Mouse (Mus musculus): ENCODE measurements around the gene Ndc1. TPM values are rescaled to one million over a fixed set of nuclear protein-coding genes. Genes with fewer than 3 reads are reported as not detected.
A peak's percentile ranks its signal among the peaks of the same experiment; 100 is the strongest.

Ndc1 gene
- polyA plus RNA-seq, 1 experiment, result 13.2 TPM

- WGBS, result 1% methylated on average over 111 of the region's 112 CpGs
- Histone ChIP-seq H3K27ac (ENCODE audit: insufficient read depth, low read length) (no peak within 1 kb of the TSS), H3K27me3 (ENCODE audit: control insufficient read depth, insufficient read depth, low read length) (peaks cover 9% of the 10 kb centered on the region; the same call in 1 of the 2 replicates), H3K4me1 (ENCODE audit: control insufficient read depth, insufficient read depth, low read length) (no peaks in the 10 kb centered on the region), H3K4me3 (replicated peaks; ENCODE audit: insufficient read depth, low read depth, low read length) (peak within 1 kb of the TSS; percentile 48)
- peak; percentile 15 to 26 for DNase-seq
- TF ChIP-seq POLR2A (IDR thresholded peaks at IDR 0.05; ENCODE audit: borderline replicate concordance, insufficient read depth, low read length) (no peak), CTCF (IDR thresholded peaks at IDR 0.05; ENCODE audit: borderline replicate concordance, insufficient read depth, low read depth, low read length) (no peak)
Measured at GRCm38 (mm10) chr4:107434356-107435237, 67.0 kb downstream of the Ndc1 start, which contains the start of gene Glis1. Gene Glis1 (plus strand): TSS chr4:107434591.

DNA sequence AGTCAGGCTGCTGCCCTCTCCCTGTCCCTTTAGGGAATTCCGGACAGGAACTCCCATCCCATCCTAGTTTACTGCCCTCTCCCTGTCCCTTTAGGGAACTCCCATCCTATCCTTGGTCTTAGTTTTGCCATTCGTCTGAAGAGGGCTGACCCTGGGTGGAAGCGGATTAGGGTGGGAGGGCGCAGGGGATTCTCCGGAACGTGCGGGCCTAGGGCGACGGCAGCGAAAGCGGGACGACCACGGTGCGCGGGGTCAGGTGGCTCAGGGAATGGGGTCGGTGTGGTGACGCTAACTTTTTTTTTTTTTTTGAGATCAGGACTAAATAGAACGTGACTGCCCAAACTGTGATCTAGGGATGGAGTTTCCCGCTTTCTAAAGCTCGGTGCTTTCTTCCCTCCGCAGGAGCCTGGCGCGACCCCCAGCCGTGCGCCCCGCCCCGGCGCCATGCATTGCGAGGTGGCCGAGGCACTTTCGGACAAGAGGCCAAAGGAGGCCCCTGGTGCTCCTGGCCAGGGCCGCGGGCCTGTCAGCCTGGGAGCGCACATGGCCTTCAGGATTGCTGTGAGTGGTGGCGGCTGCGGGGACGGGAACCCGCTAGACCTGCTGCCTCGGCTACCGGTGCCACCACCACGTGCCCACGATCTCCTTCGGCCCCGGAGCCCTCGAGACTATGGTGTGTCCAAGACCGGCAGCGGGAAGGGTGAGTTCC lies 67.8 kb downstream of the Ndc1 start:
- H3K27me3 ChIP-seq (ENCODE audit: control insufficient read depth, insufficient read depth, low read length), result peaks cover 9% of the 10 kb centered on the region; the same call in 1 of the 2 replicates
- WGBS, result 5% methylated on average over 47 of the region's 47 CpGs
- DNase-seq, result no peak
- no peaks in the 10 kb centered on the region for H3K4me1 ChIP-seq (ENCODE audit: control insufficient read depth, insufficient read depth, low read length)
- no peak overlapping the region for H3K27ac ChIP-seq (ENCODE audit: insufficient read depth, low read length)
- no peak for TF ChIP-seq POLR2A (IDR thresholded peaks at IDR 0.05; ENCODE audit: borderline replicate concordance, insufficient read depth, low read length)
- no peak for TF ChIP-seq CTCF (IDR thresholded peaks at IDR 0.05; ENCODE audit: borderline replicate concordance, insufficient read depth, low read depth, low read length)
- peak overlapping the region; percentile 48 for H3K4me3 ChIP-seq (replicated peaks; ENCODE audit: insufficient read depth, low read depth, low read length)

DNA sequence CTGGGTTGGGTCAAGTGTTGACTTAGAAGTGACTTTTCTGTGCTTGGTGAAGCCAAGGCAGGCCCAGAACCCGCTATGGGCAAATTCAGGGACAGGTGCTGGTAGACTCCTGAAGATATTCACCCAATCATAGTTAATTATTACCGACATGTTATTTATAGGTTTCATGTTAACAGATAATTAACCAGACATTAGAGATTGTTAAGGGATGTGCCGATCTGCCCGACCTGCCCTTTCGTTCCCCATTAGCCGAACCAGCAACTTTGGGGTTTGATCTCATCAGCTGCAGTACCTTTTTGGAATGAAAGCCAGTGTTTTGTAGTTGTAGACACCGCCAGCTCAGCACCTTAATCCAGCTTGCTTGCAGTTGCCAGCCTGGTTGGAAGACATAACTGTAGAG lies 68.9 kb downstream of the Ndc1 start:
- TF ChIP-seq POLR2A (IDR thresholded peaks at IDR 0.05; ENCODE audit: borderline replicate concordance, insufficient read depth, low read length) (no peak), CTCF (IDR thresholded peaks at IDR 0.05; ENCODE audit: borderline replicate concordance, insufficient read depth, low read depth, low read length) (no peak)
- Histone ChIP-seq H3K4me1 (ENCODE audit: control insufficient read depth, insufficient read depth, low read length) (no peaks in the 10 kb centered on the region), H3K27me3 (ENCODE audit: control insufficient read depth, insufficient read depth, low read length) (peaks cover 9% of the 10 kb centered on the region; the same call in 1 of the 2 replicates), H3K27ac (ENCODE audit: insufficient read depth, low read length) (no peak overlapping the region), H3K4me3 (replicated peaks; ENCODE audit: insufficient read depth, low read depth, low read length) (no peak overlapping the region)
- 98% methylated on average over 7 of the region's 7 CpGs for WGBS
- no peak for DNase-seq

DNA sequence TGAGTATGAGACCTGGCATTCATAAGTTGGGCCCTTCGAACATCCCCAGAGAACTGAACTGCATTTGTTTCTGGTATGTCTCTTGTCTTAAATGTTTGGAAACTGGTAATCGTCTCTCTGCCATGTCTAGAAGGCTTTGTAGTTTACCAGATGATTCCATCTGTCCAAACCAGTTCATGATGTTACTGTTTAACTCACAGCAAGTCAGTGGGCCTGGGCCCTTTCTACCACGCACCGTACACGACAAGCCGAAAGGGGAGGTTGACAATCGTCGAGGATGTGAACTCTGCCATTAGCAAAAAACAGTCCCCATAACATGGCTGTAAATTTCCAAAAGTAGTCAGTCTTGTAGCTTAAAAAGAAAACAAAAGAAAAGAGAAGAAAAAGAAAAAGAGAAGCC lies 71.2 kb downstream of the Ndc1 start:
- peaks cover 9% of the 10 kb centered on the region; the same call in 1 of the 2 replicates for H3K27me3 ChIP-seq (ENCODE audit: control insufficient read depth, insufficient read depth, low read length)
- no peaks in the 10 kb centered on the region for H3K4me1 ChIP-seq (ENCODE audit: control insufficient read depth, insufficient read depth, low read length)
- 96% methylated on average over 8 of the region's 8 CpGs for WGBS
- H3K4me3 ChIP-seq (replicated peaks; ENCODE audit: insufficient read depth, low read depth, low read length), result no peak overlapping the region
- H3K27ac ChIP-seq (ENCODE audit: insufficient read depth, low read length), result no peak overlapping the region
- no peak for DNase-seq
- TF ChIP-seq POLR2A (IDR thresholded peaks at IDR 0.05; ENCODE audit: borderline replicate concordance, insufficient read depth, low read length) (no peak), CTCF (IDR thresholded peaks at IDR 0.05; ENCODE audit: borderline replicate concordance, insufficient read depth, low read depth, low read length) (no peak)

- H3K27me3 ChIP-seq (ENCODE audit: control insufficient read depth, insufficient read depth, low read length), result no peaks in the 10 kb centered on the region; the same call in 1 of the 2 replicates
- no peak overlapping the region for H3K4me3 ChIP-seq (replicated peaks; ENCODE audit: insufficient read depth, low read depth, low read length)
- TF ChIP-seq POLR2A (IDR thresholded peaks at IDR 0.05; ENCODE audit: borderline replicate concordance, insufficient read depth, low read length) (no peak), CTCF (IDR thresholded peaks at IDR 0.05; ENCODE audit: borderline replicate concordance, insufficient read depth, low read depth, low read length) (no peak)
- DNase-seq, result no peak
- H3K4me1 ChIP-seq (ENCODE audit: control insufficient read depth, insufficient read depth, low read length), result no peaks in the 10 kb centered on the region
- H3K27ac ChIP-seq (ENCODE audit: insufficient read depth, low read length), result no peak overlapping the region
- 51% methylated on average over 13 of the region's 13 CpGs for WGBS
Measured at GRCm38 (mm10) chr4:107440306-107440705, 72.7 kb downstream of the Ndc1 start.

DNA sequence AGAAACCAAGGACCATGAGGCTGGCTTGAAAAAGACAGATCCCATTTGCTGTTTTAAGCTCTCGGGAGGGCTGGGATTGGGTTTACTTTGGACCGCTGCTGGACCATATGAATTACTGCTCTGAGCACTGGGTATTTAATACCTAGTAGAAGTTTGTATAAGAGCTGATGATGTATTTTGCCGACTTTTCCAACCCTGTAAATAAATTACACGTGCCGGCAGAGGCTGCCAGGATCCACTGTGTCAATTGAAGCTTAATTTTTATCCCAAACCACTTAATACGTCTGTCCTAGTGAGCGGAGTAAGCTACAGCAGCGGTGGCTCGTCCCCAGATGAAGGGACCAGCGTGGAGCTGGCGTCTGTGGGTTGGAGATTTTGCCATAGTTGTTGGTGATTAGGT lies 74.7 kb downstream of the Ndc1 start:
- H3K4me1 ChIP-seq (ENCODE audit: control insufficient read depth, insufficient read depth, low read length), result no peaks in the 10 kb centered on the region
- H3K27ac ChIP-seq (ENCODE audit: insufficient read depth, low read length), result no peak overlapping the region
- no peak for TF ChIP-seq POLR2A (IDR thresholded peaks at IDR 0.05; ENCODE audit: borderline replicate concordance, insufficient read depth, low read length)
- TF ChIP-seq CTCF (IDR thresholded peaks at IDR 0.05; ENCODE audit: borderline replicate concordance, insufficient read depth, low read depth, low read length), result no peak
- H3K4me3 ChIP-seq (replicated peaks; ENCODE audit: insufficient read depth, low read depth, low read length), result no peak overlapping the region
- no peak for DNase-seq
- H3K27me3 ChIP-seq (ENCODE audit: control insufficient read depth, insufficient read depth, low read length), result no peaks in the 10 kb centered on the region; the same call in 1 of the 2 replicates
- WGBS, result 87% methylated on average over 11 of the region's 11 CpGs

- no peak overlapping the region for H3K27ac ChIP-seq (ENCODE audit: insufficient read depth, low read length)
- 75% methylated on average over 16 of the region's 16 CpGs for WGBS
- TF ChIP-seq CTCF (IDR thresholded peaks at IDR 0.05; ENCODE audit: borderline replicate concordance, insufficient read depth, low read depth, low read length) (no peak), POLR2A (IDR thresholded peaks at IDR 0.05; ENCODE audit: borderline replicate concordance, insufficient read depth, low read length) (no peak)
- no peak for DNase-seq
- no peaks in the 10 kb centered on the region; the same call in 1 of the 2 replicates for H3K27me3 ChIP-seq (ENCODE audit: control insufficient read depth, insufficient read depth, low read length)
- no peaks in the 10 kb centered on the region for H3K4me1 ChIP-seq (ENCODE audit: control insufficient read depth, insufficient read depth, low read length)
- H3K4me3 ChIP-seq (replicated peaks; ENCODE audit: insufficient read depth, low read depth, low read length), result no peak overlapping the region
Measured at GRCm38 (mm10) chr4:107442891-107443483, 75.4 kb downstream of the Ndc1 start.
